Mouse (Mus musculus) cerebellum, adult 9-10 months (tissue): Measurements from ENCODE around the gene Gm13304.
"Not testable (repeated sequence)": the region's sequence is repeated elsewhere in the genome, so short reads cannot be mapped to it uniquely, and the experiment has no call there.

Source experiments
- DNase-seq: peaks from one replicate; pipeline ENCODE4 v3.0.0; 2022

The Gm13304 gene

DNA sequence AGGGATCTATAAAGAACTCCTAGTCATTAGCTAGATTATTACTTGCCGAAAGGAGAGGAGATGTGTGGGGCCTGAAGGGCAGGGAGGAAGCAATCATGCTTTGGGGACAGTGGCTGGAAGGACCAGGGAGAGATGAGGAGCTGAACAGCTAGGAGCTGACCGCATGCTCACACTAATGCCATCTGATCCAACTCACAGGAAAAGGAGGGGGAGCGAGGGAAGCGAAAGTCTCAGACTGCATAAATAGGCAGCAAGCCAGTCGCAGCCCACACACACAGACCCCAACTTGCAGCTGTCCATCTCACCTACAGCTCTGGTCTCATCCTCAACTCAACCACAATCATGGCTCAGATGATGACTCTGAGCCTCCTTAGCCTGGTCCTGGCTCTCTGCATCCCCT is at the start of gene Gm13304:
Gm13304 (plus strand) TSS at position 301 of the 400 bp plus-strand sequence.
- DNase-seq = not testable (repeated sequence)

DNA sequence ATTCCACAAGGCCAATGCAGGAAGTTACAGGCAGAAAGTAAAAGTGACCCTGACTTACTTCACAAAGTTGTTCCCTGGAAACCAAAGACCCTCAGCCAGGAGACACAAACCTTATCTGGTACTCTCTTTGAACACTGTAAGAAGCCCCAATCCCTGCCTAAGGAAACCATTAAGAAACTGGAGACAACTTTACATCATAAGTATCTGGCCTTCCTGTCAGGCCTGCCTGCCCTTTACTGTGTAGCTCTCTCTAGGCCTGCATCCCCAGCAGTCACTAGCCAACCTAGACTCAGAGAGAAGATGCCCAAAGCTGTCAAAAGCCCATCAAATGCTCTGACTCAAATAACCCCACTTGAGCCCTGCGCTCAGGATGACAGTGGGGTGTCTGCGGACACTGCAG is 23.7 kb upstream of the Gm13304 start, which contains the start of gene Gm3893:
Gm3893 (plus strand) TSS at position 301 of the 400 bp plus-strand sequence.
- not testable (repeated sequence) for DNase-seq

GRCm38 (mm10) chr4:42153136-42153535 is 38.5 kb downstream of the Gm13304 start, which contains the start of gene Gm13306:
Gm13306 (plus strand) TSS chr4:42153436.
- not testable (repeated sequence) for DNase-seq
